Comparison of ENCODE assay signal across 17 mouse cellular contexts in genomic region chr10:123159316-123159715, GRCm38 (mm10). TPM values are rescaled to one million over a fixed set of nuclear protein-coding genes. Genes with fewer than 3 reads are reported as not detected.
A peak's percentile ranks its signal among the peaks of the same experiment; 100 is the strongest.
DNase-seq lines count a peak whose midpoint lies in the region; ATAC-seq and TF ChIP-seq lines count a peak whose summit lies in the region.
"Had no signal": no experiment of that assay in that cellular context is flagged by ENCODE, and none has a peak within 500 bp of the region (broad histone marks: within the 10 kb centered on the region; RNA-seq: fewer than 3 reads in every experiment).

No protein-coding gene starts in this region.

- ATAC-seq in heart, embryonic 13.5 days (ENCODE audit: extremely low read depth, insufficient number of reproducible peaks, low FRiP score, low TSS enrichment): no peak
- 0 out of 2 replicates have a peak, but pooled peaks have one; percentile 54 for ATAC-seq in kidney, embryonic 16.5 days (ENCODE audit: low FRiP score, low TSS enrichment)
- ATAC-seq: inflammation-experienced regulatory T-cells, adult 6 months; liver, embryonic 12.5 days; midbrain, embryonic 13.5 days had no signal

- H3K4me1 ChIP-seq in heart, embryonic 13.5 days: peaks cover 10% of the 10 kb centered on the region
- peaks cover 1% of the 10 kb centered on the region; the same call in 1 of the 2 replicates for H3K4me1 ChIP-seq in heart, adult 2 months (ENCODE audit: control insufficient read depth, insufficient read depth, low read length)
- no peaks in the 10 kb centered on the region for H3K4me1 ChIP-seq in kidney, embryonic 16.5 days (ENCODE audit: insufficient read depth, low read length)
- H3K4me1 ChIP-seq: hindbrain, embryonic 13.5 days; liver, embryonic 12.5 days; midbrain, embryonic 13.5 days had no signal

- WGBS in heart, embryonic 13.5 days: 67% methylated on average over 7 of the region's 7 CpGs
- WGBS in heart, adult 2 months: 75% methylated on average over 7 of the region's 7 CpGs
- 62% methylated on average over 7 of the region's 7 CpGs for WGBS in kidney, embryonic 16.5 days

- H3K9me3 ChIP-seq in heart, embryonic 13.5 days: no peaks in the 10 kb centered on the region
- no peaks in the 10 kb centered on the region for H3K9me3 ChIP-seq in kidney, embryonic 16.5 days (ENCODE audit: low read length)
- H3K9me3 ChIP-seq: heart, embryonic 15.5 days; hindbrain, embryonic 13.5 days; liver, embryonic 12.5 days; midbrain, embryonic 13.5 days had no signal

- H3K4me3 ChIP-seq in heart, embryonic 13.5 days: no peak overlapping the region
- H3K4me3 ChIP-seq in heart, adult 2 months: no peak overlapping the region
- H3K4me3 ChIP-seq in kidney, embryonic 16.5 days (ENCODE audit: low read length): no peak overlapping the region
- H3K4me3 ChIP-seq in layer of hippocampus, adult 2 months: no peak overlapping the region
- H3K4me3 ChIP-seq: heart, embryonic 15.5 days; hindbrain, embryonic 13.5 days; liver, embryonic 12.5 days; midbrain, embryonic 13.5 days had no signal

- H3K27ac ChIP-seq in heart, embryonic 13.5 days (replicated peaks): 0 out of 2 replicates have a peak overlapping the region, but pooled peaks have one; percentile 15
- H3K27ac ChIP-seq in heart, adult 2 months: no peak overlapping the region
- no peak overlapping the region for H3K27ac ChIP-seq in kidney, embryonic 16.5 days (ENCODE audit: low read length)
- H3K27ac ChIP-seq in layer of hippocampus, adult 2 months: no peak overlapping the region
- H3K27ac ChIP-seq: heart, embryonic 15.5 days; hindbrain, embryonic 13.5 days; liver, embryonic 12.5 days; midbrain, embryonic 13.5 days had no signal

- H3K36me3 ChIP-seq in heart, embryonic 13.5 days: peaks cover 56% of the 10 kb centered on the region
- peaks cover 5% of the 10 kb centered on the region for H3K36me3 ChIP-seq in heart, adult 2 months (ENCODE audit: control insufficient read depth, insufficient read depth, low read length)
- peaks cover 19% of the 10 kb centered on the region for H3K36me3 ChIP-seq in kidney, embryonic 16.5 days (ENCODE audit: insufficient read depth, low read length)

- DNase-seq in heart, adult 2 months: no peak
- no peak for DNase-seq in kidney, adult 18-20 months
- peak; percentile 37 to 49 for DNase-seq in spleen, adult 18-20 months
- DNase-seq in spleen, postnatal 14 days (ENCODE audit: low spot score in 2 of 2): no peak
- DNase-seq in cerebellum, postnatal 4 days (ENCODE audit: low spot score in 2 of 2): no peak
- DNase-seq in layer of hippocampus, adult 2 months (ENCODE audit: low spot score in 2 of 2): no peak
- DNase-seq: cerebellum, adult 11-12 months; cerebellum, postnatal 25 days; lung, embryonic 14.5 days; thymus, postnatal 14 days had no signal

- no peak overlapping the region for H3K9ac ChIP-seq in heart, embryonic 13.5 days
- H3K9ac ChIP-seq in heart, adult 2 months (ENCODE audit: low read depth, low read length): no peak overlapping the region
- H3K9ac ChIP-seq in kidney, embryonic 16.5 days (replicated peaks; ENCODE audit: low read length): no peak overlapping the region
- H3K9ac ChIP-seq: heart, embryonic 15.5 days; hindbrain, embryonic 13.5 days; liver, embryonic 12.5 days; lung, embryonic 14.5 days; midbrain, embryonic 13.5 days had no signal

- intact Hi-C loops in heart, adult 2 months (cut with DNase I): no loop called here

- no peak for TF ChIP-seq POLR2A in heart, adult 2 months (IDR thresholded peaks at IDR 0.05; ENCODE audit: insufficient read depth, low read depth, low read length)

- no peak for TF ChIP-seq CTCF in heart, adult 2 months (IDR thresholded peaks at IDR 0.05)
- TF ChIP-seq CTCF in layer of hippocampus, adult 2 months (conservative IDR thresholded peaks at IDR 0.05): no peak

- no peaks in the 10 kb centered on the region for H3K27me3 ChIP-seq in heart, embryonic 13.5 days (replicated peaks)
- H3K27me3 ChIP-seq in heart, adult 2 months (ENCODE audit: control insufficient read depth, insufficient read depth, low read length): no peaks in the 10 kb centered on the region
- no peaks in the 10 kb centered on the region for H3K27me3 ChIP-seq in kidney, embryonic 16.5 days (ENCODE audit: insufficient read depth, low read length)
- H3K27me3 ChIP-seq: heart, embryonic 15.5 days; hindbrain, embryonic 13.5 days; liver, embryonic 12.5 days; midbrain, embryonic 13.5 days had no signal

- no peak overlapping the region for H3K4me2 ChIP-seq in heart, embryonic 13.5 days
- H3K4me2 ChIP-seq in kidney, embryonic 16.5 days (replicated peaks; ENCODE audit: low read depth, low read length): no peak overlapping the region
- H3K4me2 ChIP-seq: heart, embryonic 15.5 days; hindbrain, embryonic 13.5 days; liver, embryonic 12.5 days; lung, embryonic 14.5 days; midbrain, embryonic 13.5 days had no signal

- TF ChIP-seq EP300 in heart, adult 2 months (IDR thresholded peaks at IDR 0.05; ENCODE audit: insufficient read depth, low read depth, low read length): no peak

- H3K79me2 ChIP-seq in heart, adult 2 months (replicated peaks; ENCODE audit: control insufficient read depth, insufficient read depth, low read length): no peaks in the 10 kb centered on the region; the same call in 1 of the 2 replicates

RNA-seq across cellular contexts. Expression of gene Usp15, which starts 37.5 kb away (rescaled TPM):
- 54.7 and 60.2 TPM in 2 replicates for polyA plus RNA-seq in heart, embryonic 13.5 days (2015; fragmentation: Nextera tagmentation; extraction: Ambion mirVana)
- total RNA-seq in heart, adult 2 months (2021): 100 to 1,000 TPM in 1 of 2 experiments, 10 to 100 TPM in 1; 86.4 to 103 TPM
- polyA plus RNA-seq in heart, adult 2 months (2012; rRNA removed): 14.5 and 29.3 TPM in 2 replicates
- 72.4 and 76.0 TPM in 2 replicates for polyA plus RNA-seq in kidney, embryonic 16.5 days (2015; fragmentation: Nextera tagmentation; extraction: Ambion mirVana)
- total RNA-seq in layer of hippocampus, adult 2 months (2021): 100 to 1,000 TPM in 1 of 2 experiments, 10 to 100 TPM in 1; 94.4 to 105 TPM

Comparison
In these comparisons a context has a peak if more than half of its experiments do, and no peak if none do; other contexts are left out.
1. DNase-seq: peak in spleen, adult 18-20 months (2 of 2); none in heart, adult 2 months (0 of 2), kidney, adult 18-20 months (single experiment), spleen, postnatal 14 days (0 of 2), cerebellum, postnatal 4 days (0 of 2) and layer of hippocampus, adult 2 months (0 of 2).